Mouse (Mus musculus) intestine, postnatal 0 days (tissue): Measurements from ENCODE around the gene Gm9736. TPM values are rescaled to one million over a fixed set of nuclear protein-coding genes. Genes with fewer than 3 reads are reported as not detected.
"Not testable (repeated sequence)": the region's sequence is repeated elsewhere in the genome, so short reads cannot be mapped to it uniquely, and the experiment has no call there.

Experiments
- ATAC-seq: fragments of 200-750 bp; cut with Nextera tagmentation; 2 replicates; pipeline ENCODE4 v1.8.0; 2017; ENCODE audit warnings: mild to moderate bottlenecking, moderate TSS enrichment, moderate library complexity
- H3K27ac ChIP-seq: fragments of 300-500 bp; sonication (generic); 2 replicates; pipeline ENCODE4 v1.5.1; 2014; ENCODE audit warnings: mild to moderate bottlenecking, low read depth, low read length, moderate library complexity
- H3K27me3 ChIP-seq: fragments of 300-500 bp; sonication (generic); replicated peaks from 2 replicates; pipeline ENCODE4 v1.6.1; 2014; ENCODE audit warnings: low read length, mixed read lengths; ENCODE audit not compliant: control insufficient read depth, insufficient read depth
- H3K36me3 ChIP-seq: fragments of 300-500 bp; sonication (generic); 2 replicates; pipeline ENCODE4 v1.6.1; 2014; ENCODE audit warnings: mild to moderate bottlenecking, moderate library complexity; ENCODE audit not compliant: control insufficient read depth, insufficient read depth
- H3K4me1 ChIP-seq: fragments of 300-500 bp; sonication (generic); replicated peaks from 2 replicates; pipeline ENCODE4 v1.6.1; 2014; ENCODE audit warnings: antibody characterized with exemption, low read length, mixed read lengths; ENCODE audit not compliant: control insufficient read depth, insufficient read depth
- H3K4me2 ChIP-seq: fragments of 300-500 bp; sonication (generic); replicated peaks from 2 replicates; pipeline ENCODE4 v1.6.1; 2014; ENCODE audit warnings: low read depth, mild to moderate bottlenecking, moderate library complexity
- H3K4me3 ChIP-seq: fragments of 300-500 bp; sonication (generic); 2 replicates; pipeline ENCODE4 v1.5.1; 2014; ENCODE audit warnings: low read depth, low read length
- H3K9ac ChIP-seq: fragments of 300-500 bp; sonication (generic); 2 replicates; pipeline ENCODE4 v1.6.1; 2014; ENCODE audit warnings: mild to moderate bottlenecking, low read depth, low read length
- H3K9me3 ChIP-seq: fragments of 300-500 bp; sonication (generic); 2 replicates; pipeline ENCODE4 v1.6.1; 2016; ENCODE audit warnings: mixed run types; ENCODE audit not compliant: control insufficient read depth
- CTCF ChIP-seq: sonication (generic); IDR thresholded peaks from 2 replicates; pipeline ENCODE4 v1.5.1; 2016; ENCODE audit warnings: low read depth, mild to moderate bottlenecking, control low read depth, antibody characterized with exemption, moderate library complexity
- WGBS: fragments of 180-500 bp; shearing (Covaris S2); extraction: QIAGEN DNeasy Blood & Tissue Kit; methylation state at CpG from one replicate; pipeline ENCODE4 v1.1.7; 2014; 5-methylcytosine and 5-hydroxymethylcytosine counted together
- polyA plus RNA-seq: library from polyadenylated mRNA; unstranded; fragments of >200 nt; fragmentation: Nextera tagmentation; extraction: Ambion mirVana; gene quantifications from 2 replicates; pipeline ENCODE4 v1.2.1, GENCODE M21; 2015

Gene Gm9736
- not detected in 2 replicates for polyA plus RNA-seq

DNA sequence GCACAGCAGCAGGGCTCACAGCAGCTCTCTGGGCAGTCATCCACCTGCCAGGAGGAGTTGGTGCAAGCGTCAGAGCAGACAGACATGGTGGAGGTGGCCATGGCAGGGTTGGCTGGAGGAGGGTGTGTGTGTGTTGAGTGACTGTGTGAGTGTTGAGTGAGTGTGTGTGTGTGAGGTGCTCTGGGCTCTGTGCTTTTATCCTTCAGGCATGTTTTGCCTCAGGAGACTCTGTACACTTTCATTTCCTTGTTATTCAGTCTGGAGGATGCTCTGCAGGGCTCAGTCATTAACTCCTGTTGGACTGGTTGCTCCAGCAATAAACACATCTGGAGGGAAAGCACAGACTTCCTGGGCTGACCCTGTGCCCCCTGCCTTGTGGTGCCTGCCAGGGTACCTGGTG is at the start of gene Gm9736:
Gene Gm9736, minus strand, starts transcription at position 101 of the 400 bp plus-strand sequence.
- not testable (repeated sequence) for H3K36me3 ChIP-seq, H3K4me1 ChIP-seq, H3K27me3 ChIP-seq, H3K4me2 ChIP-seq, H3K9ac ChIP-seq, H3K4me3 ChIP-seq, ATAC-seq, H3K9me3 ChIP-seq, H3K27ac ChIP-seq
- 67% methylated on average over 1 of the region's 1 CpGs for WGBS

DNA sequence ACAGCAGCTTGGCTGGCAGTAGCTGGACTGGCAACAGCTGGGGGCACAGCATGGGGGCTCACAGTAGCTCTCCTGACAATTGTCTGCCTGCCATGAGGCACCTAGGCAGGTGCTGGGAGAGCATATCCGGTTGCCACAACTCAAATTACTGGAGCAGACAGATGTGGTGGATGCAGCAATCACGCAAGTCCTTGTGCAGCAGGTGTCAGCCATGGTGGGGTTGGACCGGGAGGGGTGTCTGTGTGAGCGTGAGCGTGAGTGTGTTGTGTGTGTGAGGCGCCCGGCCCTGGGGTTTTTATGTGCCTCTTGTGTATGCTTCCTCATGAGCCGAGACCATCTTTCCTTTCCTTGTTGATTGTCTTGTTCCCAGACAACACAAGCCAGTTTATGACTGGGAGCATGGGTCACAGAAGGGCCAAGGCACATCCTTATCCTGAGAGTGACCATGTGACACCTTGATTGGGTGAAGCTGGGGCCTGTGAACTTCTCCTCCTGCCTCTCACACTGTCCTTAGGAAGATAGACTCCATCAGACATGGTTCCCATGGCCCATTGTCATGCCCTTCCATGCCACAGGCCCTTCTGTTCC is 47.9 kb upstream of the Gm9736 start, which contains the start of gene Gm19668:
Gene Gm19668, minus strand, starts transcription at position 213 of the 588 bp plus-strand sequence.
- Histone ChIP-seq H3K9ac (no peak within 1 kb of the TSS), H3K27me3 (no peaks in the 10 kb centered on the region), H3K27ac (no peak within 1 kb of the TSS), H3K4me3 (no peak within 1 kb of the TSS), H3K4me2 (no peak within 1 kb of the TSS), H3K36me3 (no peaks in the 10 kb centered on the region), H3K9me3 (no peaks in the 10 kb centered on the region), H3K4me1 (no peaks in the 10 kb centered on the region; the same call in 1 of the 2 replicates)
- peak; percentile 65 for ATAC-seq
- TF ChIP-seq CTCF = no peak
- 43% methylated on average over 8 of the region's 8 CpGs for WGBS

DNA sequence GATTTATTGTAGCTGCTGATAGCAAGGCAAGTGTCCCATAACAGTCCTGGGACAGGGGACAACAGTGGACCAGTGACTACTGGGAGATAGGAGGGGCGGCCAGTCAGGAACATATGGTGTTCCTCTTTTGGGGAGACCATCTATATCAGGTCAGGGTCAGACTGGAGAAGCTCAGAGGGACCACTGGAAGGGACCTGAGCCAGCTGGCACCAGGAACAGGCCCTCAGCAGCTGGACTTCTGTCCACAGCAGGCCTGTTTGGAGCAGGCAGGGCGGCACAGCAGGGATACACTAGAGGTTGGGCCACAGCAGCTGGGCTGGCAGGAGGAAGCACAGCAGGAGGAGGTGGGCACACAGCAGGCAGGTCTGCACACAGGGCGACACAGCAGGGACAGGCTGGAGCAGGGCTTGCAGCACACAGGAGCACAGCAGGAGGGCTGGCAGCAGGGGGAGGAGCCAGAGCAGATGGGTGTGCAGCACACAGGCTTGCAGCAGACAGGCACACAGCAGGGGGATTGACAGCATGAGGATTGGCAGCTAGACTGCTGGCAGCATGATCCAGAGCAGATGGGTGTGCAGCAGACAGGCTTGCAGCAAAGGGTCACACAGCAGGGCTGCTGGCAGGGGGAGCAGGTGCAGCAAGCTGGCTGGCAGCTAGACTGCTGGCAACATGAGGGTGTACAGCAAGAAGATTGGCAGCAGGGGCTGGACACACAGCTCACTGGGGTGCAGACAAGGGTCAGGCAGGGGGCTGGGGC is 47.2 kb upstream of the Gm9736 start:
- H3K4me1 ChIP-seq, H3K9me3 ChIP-seq, H3K36me3 ChIP-seq, ATAC-seq, H3K4me3 ChIP-seq, H3K9ac ChIP-seq, H3K27ac ChIP-seq, H3K4me2 ChIP-seq, H3K27me3 ChIP-seq: not testable (repeated sequence)
- WGBS = 71% methylated on average over 2 of the region's 3 CpGs

DNA sequence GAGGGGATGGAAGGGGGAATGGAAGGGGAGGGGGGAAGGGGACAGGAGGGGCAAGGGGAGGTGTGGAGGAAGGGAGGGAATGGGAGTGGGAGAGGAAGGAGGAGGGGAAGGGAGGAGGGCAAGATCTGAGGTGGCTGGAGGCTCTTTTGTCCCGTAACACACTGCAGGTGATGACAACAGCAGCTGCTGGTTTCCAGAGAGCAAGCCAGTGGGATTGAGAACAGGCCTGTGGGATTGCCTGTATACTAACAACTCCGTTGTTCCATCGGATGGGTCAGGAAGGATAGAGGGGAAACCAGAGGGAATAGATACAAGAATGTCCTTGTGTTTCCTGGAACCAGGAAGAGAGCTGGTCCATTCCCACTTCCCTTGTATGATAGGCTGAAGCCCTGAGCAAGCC is 46.5 kb upstream of the Gm9736 start:
- TF ChIP-seq CTCF = no peak
- Histone ChIP-seq H3K4me2 (no peak overlapping the region), H3K9ac (no peak overlapping the region), H3K9me3 (no peaks in the 10 kb centered on the region), H3K36me3 (no peaks in the 10 kb centered on the region), H3K27ac (no peak overlapping the region), H3K27me3 (no peaks in the 10 kb centered on the region), H3K4me1 (no peaks in the 10 kb centered on the region; the same call in 1 of the 2 replicates), H3K4me3 (no peak overlapping the region)
- no peak for ATAC-seq
- WGBS = 30% methylated on average over 3 of the region's 3 CpGs

DNA sequence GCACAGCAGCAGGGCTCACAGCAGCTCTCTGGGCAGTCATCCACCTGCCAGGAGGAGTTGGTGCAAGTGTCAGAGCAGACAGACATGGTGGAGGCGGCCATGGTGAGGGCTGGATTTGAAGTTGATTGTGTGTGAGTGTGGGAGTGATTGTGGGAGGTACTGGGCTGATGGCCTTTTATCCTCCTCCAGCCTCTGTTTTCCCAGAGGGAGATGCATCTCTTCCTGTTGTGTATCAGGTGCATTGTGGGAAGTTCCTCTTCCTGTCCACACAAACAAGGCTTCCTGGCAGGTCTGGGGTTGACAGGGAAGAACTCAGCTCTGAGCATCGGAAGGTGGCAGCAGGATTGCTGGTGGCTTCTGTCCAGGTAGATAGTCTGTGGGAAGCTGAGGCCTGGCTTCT is 43.8 kb upstream of the Gm9736 start, which contains the start of gene Gm9639:
Gene Gm9639, minus strand, starts transcription at position 101 of the 400 bp plus-strand sequence.
- Histone ChIP-seq H3K4me2 (no peak within 1 kb of the TSS), H3K4me3 (no peak within 1 kb of the TSS), H3K27me3 (no peaks in the 10 kb centered on the region), H3K27ac (no peak within 1 kb of the TSS), H3K36me3 (no peaks in the 10 kb centered on the region), H3K4me1 (no peaks in the 10 kb centered on the region; the same call in 1 of the 2 replicates), H3K9ac (no peak within 1 kb of the TSS), H3K9me3 (no peaks in the 10 kb centered on the region)
- WGBS = 54% methylated on average over 2 of the region's 2 CpGs
- no peak for TF ChIP-seq CTCF
- ATAC-seq = no peak

DNA sequence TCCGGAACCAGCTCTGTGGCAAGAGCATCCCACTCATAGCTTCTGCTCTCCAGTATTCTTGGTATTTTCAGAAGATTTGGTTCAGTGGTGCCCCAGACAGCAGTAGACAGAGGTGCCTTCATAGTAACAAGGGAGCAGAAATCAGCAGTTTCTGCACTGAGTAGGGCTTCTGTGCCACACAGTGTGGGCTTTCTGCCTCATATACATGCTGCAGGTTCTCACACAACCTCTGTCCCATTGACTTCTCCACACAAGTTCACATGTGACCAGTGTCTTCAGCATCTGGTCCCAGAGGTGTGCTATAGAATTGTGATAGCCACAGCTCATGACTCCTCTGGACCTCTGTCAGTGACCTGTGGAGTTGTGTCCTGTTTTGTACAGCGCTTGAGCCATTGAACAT is 37.5 kb upstream of the Gm9736 start:
- TF ChIP-seq CTCF = no peak
- no peaks in the 10 kb centered on the region for H3K9me3 ChIP-seq
- H3K36me3 ChIP-seq = no peaks in the 10 kb centered on the region
- no peak overlapping the region for H3K4me2 ChIP-seq
- WGBS = 87% methylated on average over 2 of the region's 2 CpGs
- no peak overlapping the region for H3K4me3 ChIP-seq
- H3K27me3 ChIP-seq = no peaks in the 10 kb centered on the region
- H3K27ac ChIP-seq = no peak overlapping the region
- no peaks in the 10 kb centered on the region for H3K4me1 ChIP-seq
- no peak overlapping the region for H3K9ac ChIP-seq
- ATAC-seq = no peak

DNA sequence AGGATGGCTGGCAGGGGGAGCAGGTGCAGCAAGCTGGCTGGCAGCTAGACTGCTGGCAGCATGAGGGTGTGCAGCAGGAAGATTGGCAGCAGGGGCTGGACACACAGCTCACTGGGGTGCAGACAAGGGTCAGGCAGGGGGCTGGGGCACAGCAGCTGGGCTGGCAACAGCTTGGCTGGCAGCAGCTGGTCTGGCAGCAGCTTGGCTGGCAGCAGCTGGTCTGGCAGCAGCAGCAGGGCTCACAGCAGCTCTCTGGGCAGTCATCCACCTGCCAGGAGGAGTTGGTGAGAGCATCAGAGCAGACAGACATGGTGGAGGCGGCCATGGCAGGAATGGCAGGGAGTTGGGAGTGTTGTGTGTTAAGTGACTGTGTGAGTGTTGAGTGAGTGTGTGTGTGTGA is 36.7 kb upstream of the Gm9736 start, which contains the start of gene Gm7137:
Gene Gm7137, minus strand, starts transcription at position 325 of the 400 bp plus-strand sequence.
- not testable (repeated sequence) for H3K9me3 ChIP-seq, H3K4me1 ChIP-seq, H3K27ac ChIP-seq, H3K9ac ChIP-seq, H3K4me2 ChIP-seq, ATAC-seq, H3K36me3 ChIP-seq, H3K4me3 ChIP-seq, H3K27me3 ChIP-seq
- no CpG with 5 or more reads among the region's 1 CpGs for WGBS

DNA sequence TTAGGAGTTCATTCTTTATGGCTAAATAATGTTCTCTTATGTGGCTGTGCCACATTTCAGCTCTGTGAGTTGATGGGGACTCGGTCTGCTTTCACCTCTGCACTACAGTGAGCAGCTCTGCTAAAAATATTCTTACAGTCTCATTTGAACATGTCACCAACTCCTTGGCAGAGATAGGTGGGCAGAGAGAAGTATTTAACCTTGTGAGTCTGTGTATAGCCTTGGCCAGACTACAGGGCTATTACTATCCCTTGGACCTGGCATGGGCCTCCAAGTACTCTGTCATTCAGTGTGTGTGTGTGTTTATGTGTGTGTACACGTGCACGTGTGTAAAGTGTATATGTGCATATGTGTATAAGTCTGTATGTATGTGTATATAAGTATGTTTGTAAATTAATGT is 32.2 kb upstream of the Gm9736 start:
- H3K4me1 ChIP-seq, H3K9me3 ChIP-seq, H3K36me3 ChIP-seq, H3K27me3 ChIP-seq, H3K4me3 ChIP-seq, ATAC-seq, H3K4me2 ChIP-seq, H3K9ac ChIP-seq, H3K27ac ChIP-seq: not testable (repeated sequence)
- WGBS = 86% methylated on average over 1 of the region's 3 CpGs

DNA sequence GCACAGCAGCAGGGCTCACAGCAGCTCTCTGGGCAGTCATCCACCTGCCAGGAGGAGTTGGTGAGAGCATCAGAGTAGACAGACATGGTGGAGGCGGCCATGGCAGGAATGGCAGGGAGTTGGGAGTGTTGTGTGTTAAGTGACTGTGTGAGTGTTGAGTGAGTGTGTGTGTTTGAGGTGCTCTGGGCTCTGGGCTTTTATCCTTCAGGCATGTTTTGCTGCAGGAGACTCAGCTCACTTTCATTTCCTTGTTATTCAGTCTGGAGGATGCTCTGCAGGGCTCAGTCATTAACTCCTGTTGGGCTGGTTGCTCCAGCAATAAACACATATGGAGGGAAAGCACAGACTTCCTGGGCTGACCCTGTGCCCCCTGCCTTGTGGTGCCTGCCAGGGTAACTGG is 31.3 kb upstream of the Gm9736 start, which contains the start of gene Gm3250:
Gene Gm3250, minus strand, starts transcription at position 101 of the 400 bp plus-strand sequence.
- not testable (repeated sequence) for H3K27ac ChIP-seq, H3K9ac ChIP-seq, H3K9me3 ChIP-seq, H3K27me3 ChIP-seq, ATAC-seq, H3K36me3 ChIP-seq, H3K4me1 ChIP-seq, H3K4me2 ChIP-seq, H3K4me3 ChIP-seq
- WGBS = 67% methylated on average over 1 of the region's 1 CpGs
